Mouse (Mus musculus): ENCODE measurements around the gene Ift172. TPM values are rescaled to one million over a fixed set of nuclear protein-coding genes. Genes with fewer than 3 reads are reported as not detected.

Ift172 gene
- total and polyA plus RNA-seq, 3 experiments = 15.3 to 21.8 TPM; not detected in 1

- peaks cover 4 to 7% of the 10 kb centered on the region in 2 experiments for H3K36me3 ChIP-seq (ENCODE audit: control insufficient read depth in 1 of 2, insufficient read depth in 2 of 2, low read length in 2 of 2)
- peaks cover 17% of the 10 kb centered on the region for H3K79me2 ChIP-seq (ENCODE audit: control insufficient read depth, insufficient read depth, low read length, poor library complexity)
- DNase-seq (ENCODE audit: low read depth, low spot score) = peak; percentile 99
- H3K4me1 ChIP-seq (ENCODE audit: control insufficient read depth in 1 of 2, insufficient read depth in 2 of 2, low read length in 2 of 2) = peaks cover 0 to 2% of the 10 kb centered on the region in 2 experiments; a peak in 2 of 4 replicates
- H3K9me3 ChIP-seq (replicated peaks; ENCODE audit: insufficient read depth, low read length) = no peaks in the 10 kb centered on the region
- H3K27me3 ChIP-seq (ENCODE audit: control insufficient read depth in 1 of 2, insufficient read depth in 2 of 2, low read length in 2 of 2) = no peaks in the 10 kb centered on the region
- H3K4me3 ChIP-seq (ENCODE audit: control insufficient read depth in 1 of 2, insufficient read depth in 1 of 2, low read depth in 2 of 2, low read length in 2 of 2) = peak within 1 kb of the TSS; percentile 99 to 100
- peak within 1 kb of the TSS; percentile 81 for H3K27ac ChIP-seq (ENCODE audit: control insufficient read depth, low read depth, low read length)
- H3K9ac ChIP-seq (ENCODE audit: control insufficient read depth, low read depth, low read length, poor library complexity, severe bottlenecking) = peak within 1 kb of the TSS; percentile 94
- peak; percentile 93 for TF ChIP-seq POLR2AphosphoS2 (IDR thresholded peaks at IDR 0.05; ENCODE audit: low read length)
- TF ChIP-seq USF1 (IDR thresholded peaks at IDR 0.05; ENCODE audit: low read depth, low read length) = no peak
- peak; percentile 92 for TF ChIP-seq SIN3A (IDR thresholded peaks at IDR 0.05; ENCODE audit: low read length)
- TF ChIP-seq ZNF384 (IDR thresholded peaks at IDR 0.05; ENCODE audit: low read depth, low read length) = no peak
- TF ChIP-seq POLR2A (IDR thresholded peaks at IDR 0.05; ENCODE audit: control insufficient read depth in 1 of 2, insufficient read depth in 1 of 2, low read depth in 1 of 2, low read length in 2 of 2, poor library complexity in 1 of 2) = peak; percentile 87 to 90
- no peak for TF ChIP-seq ZKSCAN1 (IDR thresholded peaks at IDR 0.05; ENCODE audit: low read depth, low read length)
- TF ChIP-seq GATA1 (IDR thresholded peaks at IDR 0.05; ENCODE audit: low read depth, low read length) = no peak
- no peak for TF ChIP-seq RAD21 (IDR thresholded peaks at IDR 0.05; ENCODE audit: low read depth, low read length)
- TF ChIP-seq UBTF (IDR thresholded peaks at IDR 0.05; ENCODE audit: borderline replicate concordance, insufficient read depth, low read depth, low read length) = 0 out of 2 replicates have a peak, but pooled peaks have one; percentile 66
- TF ChIP-seq TCF12 (IDR thresholded peaks at IDR 0.05; ENCODE audit: low read depth, low read length) = peak; percentile 73
- peak; percentile 13; the same call in 1 of the 2 replicates for TF ChIP-seq RCOR1 (IDR thresholded peaks at IDR 0.05; ENCODE audit: low read depth, low read length)
- no peak for TF ChIP-seq POLR2AphosphoS5 (IDR thresholded peaks at IDR 0.05; ENCODE audit: borderline replicate concordance, low read depth, low read length)
- no peak for TF ChIP-seq GABPA (IDR thresholded peaks at IDR 0.05; ENCODE audit: low read depth, low read length)
- TF ChIP-seq HCFC1 (IDR thresholded peaks at IDR 0.05; ENCODE audit: low read depth, low read length) = peak; percentile 83
- no peak for TF ChIP-seq MYC (IDR thresholded peaks at IDR 0.05; ENCODE audit: low read depth, low read length)
- peak; percentile 95 for TF ChIP-seq ZMIZ1 (IDR thresholded peaks at IDR 0.05; ENCODE audit: low read depth, low read length)
- no peak for TF ChIP-seq MEF2A (IDR thresholded peaks at IDR 0.05; ENCODE audit: extremely low read depth, insufficient replicate concordance, low read depth, low read length, poor library complexity, severe bottlenecking)
- TF ChIP-seq ELF1 (IDR thresholded peaks at IDR 0.05; ENCODE audit: low read depth, low read length) = peak; percentile 84
- peak; percentile 37; the same call in 1 of the 2 replicates for TF ChIP-seq ETS1 (IDR thresholded peaks at IDR 0.05; ENCODE audit: low read depth, low read length)
- no peak for TF ChIP-seq MAFK (IDR thresholded peaks at IDR 0.05; ENCODE audit: borderline replicate concordance, low read depth, low read length)
- TF ChIP-seq BHLHE40 (IDR thresholded peaks at IDR 0.05; ENCODE audit: borderline replicate concordance, low read depth, low read length) = no peak
- TF ChIP-seq E2F4 (IDR thresholded peaks at IDR 0.05; ENCODE audit: borderline replicate concordance, low read depth, low read length) = no peak
- no peak for TF ChIP-seq CHD1 (IDR thresholded peaks at IDR 0.05; ENCODE audit: low read depth, low read length)
- no peak for TF ChIP-seq MYB (IDR thresholded peaks at IDR 0.05; ENCODE audit: low read depth, low read length)
- peak; percentile 54; the same call in 1 of the 2 replicates for TF ChIP-seq NRF1 (IDR thresholded peaks at IDR 0.05; ENCODE audit: insufficient read depth, low read depth, low read length, poor library complexity, severe bottlenecking)
- TF ChIP-seq CTCF (IDR thresholded peaks at IDR 0.05 in 2 of 3, conservative IDR thresholded peaks at IDR 0.05 in 1 of 3; ENCODE audit: control insufficient read depth in 1 of 3, insufficient read depth in 1 of 3, low read depth in 2 of 3, low read length in 3 of 3, poor library complexity in 1 of 3, severe bottlenecking in 1 of 3) = 0 out of 6 replicates have a peak, but pooled peaks of 1 of the 3 experiments have one; percentile 0
- no peak for TF ChIP-seq USF2 (IDR thresholded peaks at IDR 0.05; ENCODE audit: borderline replicate concordance in 1 of 2, insufficient read depth in 1 of 2, low read depth in 1 of 2, low read length in 2 of 2)
- TF ChIP-seq ZC3H11A (IDR thresholded peaks at IDR 0.05; ENCODE audit: low read depth, low read length) = no peak
- TF ChIP-seq MXI1 (IDR thresholded peaks at IDR 0.05; ENCODE audit: low read depth, low read length) = peak; percentile 49
- TF ChIP-seq MAZ (IDR thresholded peaks at IDR 0.05; ENCODE audit: low read depth, low read length) = peak; percentile 97; the same call in 1 of the 2 replicates
- TF ChIP-seq KAT2A (conservative IDR thresholded peaks at IDR 0.05; ENCODE audit: low read depth, low read length) = no peak; the same call in 1 of the 2 replicates
- TF ChIP-seq JUND (IDR thresholded peaks at IDR 0.05; ENCODE audit: low read depth, low read length) = no peak
- no peak for TF ChIP-seq TAL1 (IDR thresholded peaks at IDR 0.05; ENCODE audit: low read length)
- no peak for TF ChIP-seq SMC3 (IDR thresholded peaks at IDR 0.05; ENCODE audit: low read depth, low read length)
Observed at GRCm38 (mm10) chr5:31240637-31241521, 50.0 kb downstream of the Ift172 start, which contains the start of the genes Nrbp1 and Gm9970. Gene Nrbp1, plus strand, starts transcription at chr5:31240864. Gene Gm9970, minus strand, starts transcription at chr5:31241232.
